Mouse (Mus musculus): ENCODE results near the gene Rbfox3.

The Rbfox3 gene

GRCm38 (mm10) chr11:118663305-118663704, 248.1 kb downstream of the Rbfox3 start:
- DNase-seq (ENCODE audit: low spot score), result no peak

GRCm38 (mm10) chr11:118659305-118659704, 252.1 kb downstream of the Rbfox3 start:
- peak; percentile 7 for DNase-seq (ENCODE audit: low spot score)

GRCm38 (mm10) chr11:118655833-118656232, 255.6 kb downstream of the Rbfox3 start:
- no peak for DNase-seq (ENCODE audit: low spot score)

GRCm38 (mm10) chr11:118653521-118654318, 257.7 kb downstream of the Rbfox3 start:
- DNase-seq (ENCODE audit: low spot score), result no peak

DNA sequence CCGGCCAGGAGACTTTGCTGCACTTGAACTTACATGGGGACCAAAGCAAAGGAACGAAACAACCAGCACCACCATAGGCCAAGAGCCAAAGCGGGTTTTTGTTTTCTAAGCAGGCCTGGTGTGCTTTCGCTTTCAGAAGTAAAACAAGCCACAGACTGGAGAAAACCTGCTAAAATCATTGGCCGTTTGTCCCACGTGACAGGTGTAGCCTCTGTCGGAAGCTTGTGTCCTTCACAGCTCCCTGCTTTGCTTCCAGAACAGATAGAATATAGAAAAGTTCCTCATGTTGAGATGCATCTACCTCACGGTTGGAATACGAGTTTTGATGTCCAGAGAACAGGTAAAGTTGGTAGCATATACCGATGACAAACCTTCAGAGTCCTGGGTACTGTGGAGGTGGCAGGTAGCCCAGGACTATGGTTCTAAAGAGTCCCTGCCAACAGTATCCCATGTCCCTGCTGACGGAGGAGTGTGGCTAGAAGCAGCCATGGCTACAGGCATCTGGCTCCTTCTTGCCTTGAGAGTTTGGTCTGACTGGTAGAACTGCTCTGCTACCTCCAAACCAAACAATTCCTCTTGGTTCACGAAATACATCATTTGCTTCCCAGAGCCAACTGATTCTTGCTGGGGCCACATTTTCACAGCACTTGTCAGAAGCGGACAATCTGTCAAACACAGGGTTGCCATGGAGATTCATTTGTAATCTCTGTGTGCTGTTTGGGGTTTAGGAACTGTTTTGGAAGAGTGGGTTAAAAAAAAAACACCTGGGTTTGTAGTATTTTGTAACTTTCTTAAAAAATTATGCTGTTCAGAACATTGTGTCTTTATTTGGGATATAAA, 258.8 kb downstream of the Rbfox3 start:
- no peak for DNase-seq (ENCODE audit: low spot score)

DNA sequence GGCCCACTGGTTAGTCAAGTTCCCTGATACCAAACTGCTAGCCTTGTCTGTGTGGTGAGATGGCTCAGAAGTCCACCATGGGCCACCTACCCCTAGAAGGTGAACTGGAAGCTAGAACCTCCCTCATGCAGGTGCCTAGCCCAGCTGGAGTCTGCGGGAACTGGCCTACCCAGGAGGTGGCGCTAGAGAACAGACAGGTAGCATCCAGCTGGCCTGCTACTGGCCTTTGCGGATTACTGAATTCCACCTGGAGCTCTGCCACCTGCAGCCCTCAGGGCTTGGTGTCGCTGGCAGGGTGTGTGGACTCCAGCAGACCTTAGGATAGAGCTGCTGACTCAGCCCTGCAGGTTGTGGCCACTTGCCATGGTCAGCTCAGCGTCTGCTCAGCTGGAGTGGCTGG, 263.0 kb downstream of the Rbfox3 start:
- peak; percentile 25 for DNase-seq (ENCODE audit: low spot score)

- DNase-seq (ENCODE audit: low spot score), result no peak
Measured at GRCm38 (mm10) chr11:118646864-118647263, 264.5 kb downstream of the Rbfox3 start.

- DNase-seq (ENCODE audit: low spot score), result no peak
Measured at GRCm38 (mm10) chr11:118645158-118645557, 266.2 kb downstream of the Rbfox3 start.

GRCm38 (mm10) chr11:118640706-118641105, 270.7 kb downstream of the Rbfox3 start:
- no peak for DNase-seq (ENCODE audit: low spot score)

GRCm38 (mm10) chr11:118637718-118638117, 273.7 kb downstream of the Rbfox3 start:
- no peak for DNase-seq (ENCODE audit: low spot score)

GRCm38 (mm10) chr11:118634647-118635046, 276.8 kb downstream of the Rbfox3 start:
- no peak for DNase-seq (ENCODE audit: low spot score)

DNA sequence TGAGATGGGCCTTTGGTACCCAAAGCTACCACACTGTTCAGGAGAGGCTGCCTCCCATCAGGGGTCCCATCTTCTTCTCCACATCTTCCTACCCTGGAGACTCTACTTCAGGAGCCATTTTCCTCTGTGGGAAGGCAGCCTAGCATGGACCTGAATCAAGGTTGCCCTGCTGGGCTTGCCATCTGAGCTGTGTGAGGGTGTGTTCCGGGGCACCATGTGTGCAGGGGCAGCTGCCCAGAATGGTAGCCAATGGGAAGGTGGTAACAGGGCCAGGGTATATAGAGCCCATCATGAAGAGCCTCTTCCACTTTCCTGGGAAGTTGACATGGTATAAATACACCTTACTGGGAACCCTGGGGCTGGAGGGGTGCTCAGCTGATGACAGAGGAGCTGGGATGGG, 281.7 kb downstream of the Rbfox3 start:
- DNase-seq (ENCODE audit: low spot score), result no peak

DNA sequence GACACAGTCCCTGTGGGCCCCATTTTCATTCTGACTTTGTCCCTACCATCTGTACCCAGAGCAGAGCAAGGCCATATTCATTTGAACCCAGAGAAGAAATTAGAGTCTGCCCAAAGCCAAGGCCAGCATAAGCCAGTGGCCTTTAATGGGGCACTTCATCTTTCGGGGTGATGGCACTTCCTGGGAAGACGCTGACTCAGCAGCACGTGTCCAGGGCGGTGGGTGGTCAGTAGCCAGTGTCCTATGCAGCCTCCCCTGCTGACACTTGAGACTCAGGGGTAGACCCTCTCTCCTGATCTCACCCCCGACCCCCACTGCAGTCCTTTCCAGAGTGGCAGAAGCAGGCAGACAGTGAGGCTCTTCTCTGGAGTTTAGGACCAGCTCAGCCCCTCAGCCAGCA, 283.9 kb downstream of the Rbfox3 start:
- DNase-seq (ENCODE audit: low spot score), result no peak

- no peak for DNase-seq (ENCODE audit: low spot score)
Measured at GRCm38 (mm10) chr11:118620869-118621268, 290.5 kb downstream of the Rbfox3 start.

DNA sequence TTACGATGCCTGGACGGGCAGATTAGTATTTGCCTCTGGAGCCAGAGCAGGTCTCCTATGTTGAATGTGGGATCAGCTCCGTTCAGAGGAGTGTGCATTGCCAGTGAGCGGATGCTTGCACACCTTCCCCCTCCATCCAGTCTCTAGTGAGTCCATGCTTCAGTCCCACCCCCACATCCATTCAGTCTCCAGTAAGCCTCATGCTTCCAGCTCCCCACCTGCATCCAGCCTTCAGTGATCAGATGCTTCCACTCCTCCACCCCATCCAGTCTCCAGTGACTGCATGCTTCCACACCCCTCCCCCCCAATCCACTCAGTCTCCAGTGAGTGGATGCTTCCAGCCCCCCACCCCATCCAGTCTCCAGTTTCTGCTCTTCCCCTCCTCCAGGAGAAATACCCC, 297.3 kb downstream of the Rbfox3 start:
- DNase-seq (ENCODE audit: low spot score), result no peak

GRCm38 (mm10) chr11:118610128-118610527, 301.3 kb downstream of the Rbfox3 start:
- DNase-seq (ENCODE audit: low spot score), result no peak

DNA sequence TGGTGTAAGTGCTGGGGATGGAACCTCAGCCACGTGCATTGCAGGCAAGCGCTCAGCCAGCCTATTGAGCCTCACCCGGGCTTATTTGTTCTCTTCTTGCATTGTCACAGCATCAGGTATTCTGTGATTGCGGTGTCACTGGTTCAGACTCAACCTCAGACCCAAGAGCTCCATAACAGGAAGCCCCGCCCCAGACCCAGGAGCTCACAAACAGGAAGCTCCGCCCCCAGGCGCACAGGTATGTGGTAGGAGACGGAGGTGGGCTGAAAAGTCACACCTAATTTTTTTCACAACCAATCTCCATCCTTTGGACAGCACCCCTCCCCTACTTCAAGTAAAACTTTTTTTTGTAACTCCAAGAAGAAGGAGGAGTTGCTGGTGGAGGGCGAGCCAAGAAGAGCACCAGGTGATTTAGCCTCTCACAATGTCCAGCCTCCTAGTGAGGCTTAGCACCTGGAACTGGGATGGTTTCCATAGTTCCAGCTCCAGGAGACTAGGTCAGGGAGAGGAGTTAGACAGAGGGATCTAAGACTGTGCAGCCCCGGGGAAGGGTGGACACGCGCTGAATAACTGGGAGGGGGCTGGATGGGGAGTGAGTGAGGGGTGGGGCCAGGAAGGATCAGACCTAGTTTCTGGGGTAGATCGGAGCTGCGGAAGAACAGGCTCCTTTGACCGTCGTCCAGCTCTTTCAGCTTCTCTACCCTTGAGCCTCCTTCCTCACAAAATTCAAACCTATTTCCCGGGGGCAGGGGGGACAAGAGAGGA, 302.0 kb downstream of the Rbfox3 start:
- no peak for DNase-seq (ENCODE audit: low spot score)

DNA sequence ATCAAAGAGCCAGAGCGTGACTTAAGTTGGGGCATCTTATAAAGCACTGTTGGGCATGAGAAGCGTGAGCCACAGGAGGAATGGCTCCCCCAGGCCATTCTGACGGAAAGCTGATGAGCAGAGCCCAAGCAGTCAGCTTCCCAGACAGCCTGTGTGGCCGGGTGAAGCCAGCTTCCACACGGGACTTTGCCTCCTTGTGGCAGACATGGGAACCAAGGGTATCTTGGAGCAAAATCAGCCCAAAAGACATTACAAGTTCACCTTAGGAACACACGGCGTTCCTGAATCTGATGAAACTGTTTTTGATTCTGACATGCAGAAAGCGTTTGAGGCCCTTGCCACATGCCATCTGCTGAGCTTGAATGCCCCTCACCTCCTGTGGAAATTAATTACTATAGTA, 303.5 kb downstream of the Rbfox3 start:
- DNase-seq (ENCODE audit: low spot score), result no peak

GRCm38 (mm10) chr11:118605570-118605969, 305.8 kb downstream of the Rbfox3 start:
- no peak for DNase-seq (ENCODE audit: low spot score)

GRCm38 (mm10) chr11:118604206-118604605, 307.2 kb downstream of the Rbfox3 start:
- no peak for DNase-seq (ENCODE audit: low spot score)

GRCm38 (mm10) chr11:118603126-118603525, 308.3 kb downstream of the Rbfox3 start:
- peak; percentile 11 for DNase-seq (ENCODE audit: low spot score)

DNA sequence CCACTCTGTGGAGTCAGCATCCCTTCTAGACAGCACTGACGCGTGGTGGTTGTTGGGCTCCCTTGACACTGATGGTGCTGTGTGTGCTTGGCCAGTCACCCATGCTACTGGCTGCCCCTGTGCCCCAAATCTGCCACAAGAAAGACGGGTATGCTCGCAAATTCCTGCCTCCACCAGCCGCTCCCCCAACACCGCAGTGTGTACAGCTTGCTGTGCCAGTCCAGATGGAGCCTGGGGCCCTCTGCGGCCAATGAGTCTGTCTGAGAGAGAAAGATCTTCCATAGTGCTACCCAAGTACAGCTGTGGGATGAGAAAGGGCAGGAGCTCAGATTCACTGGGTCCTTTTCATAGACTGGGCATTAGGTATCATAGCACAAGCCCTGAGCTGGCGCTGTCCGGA, 309.9 kb downstream of the Rbfox3 start:
- no peak for DNase-seq (ENCODE audit: low spot score)

Data from urinary bladder, postnatal 25 days (tissue).